Mouse (Mus musculus): ENCODE measurements around the gene Olfr1373. TPM values are rescaled to one million over a fixed set of nuclear protein-coding genes. Genes with fewer than 3 reads are reported as not detected.
"Not testable (repeated sequence)": the region's sequence is repeated elsewhere in the genome, so short reads cannot be mapped to it uniquely, and the experiment has no call there.

Gene Olfr1373
- not detected in 2 replicates for polyA plus RNA-seq (2012; rRNA removed)

DNA sequence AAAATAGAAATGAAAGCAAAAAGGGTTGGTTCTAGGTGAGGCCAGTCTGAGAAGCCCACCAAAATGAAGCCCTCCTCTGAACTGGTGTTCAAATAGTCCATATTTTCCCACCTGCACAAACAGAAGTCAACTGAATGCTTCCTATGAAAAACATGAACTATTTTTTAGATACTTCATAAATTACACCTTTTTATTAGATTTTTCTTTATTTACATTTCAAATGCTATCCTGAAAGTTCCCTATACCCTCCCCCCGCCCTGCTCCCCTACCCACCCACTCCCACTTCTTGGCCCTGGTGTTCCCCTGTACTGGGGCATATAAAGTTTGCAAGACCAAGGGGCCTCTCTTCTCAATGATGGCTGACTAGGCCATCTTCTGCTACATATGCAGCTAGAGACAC, at the start of gene Olfr1373:
TSS of gene Olfr1373 (minus strand) at position 101 of the 400 bp plus-strand sequence.
- 81% methylated on average over 1 of the region's 1 CpGs for WGBS

DNA sequence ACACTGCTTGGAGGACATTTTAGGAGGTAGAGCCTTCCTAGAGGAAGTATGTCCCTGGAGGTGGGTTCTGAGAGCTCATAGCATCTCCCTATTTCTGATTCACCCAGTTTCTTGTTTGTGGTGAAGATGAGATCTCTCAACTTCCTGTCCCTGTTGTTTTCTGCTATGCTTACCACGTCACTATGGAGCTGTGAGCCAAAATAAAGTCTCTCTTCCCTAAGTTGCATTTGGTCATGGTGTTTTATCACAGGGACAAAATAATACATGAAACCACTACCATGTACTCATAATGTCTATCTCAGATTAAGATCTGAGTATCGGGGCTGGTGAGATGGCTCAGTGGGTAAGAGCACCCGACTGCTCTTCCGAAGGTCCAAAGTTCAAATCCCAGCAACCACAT, 35.3 kb upstream of the Olfr1373 start:
- not testable (repeated sequence) for H3K4me1 ChIP-seq (ENCODE audit: control insufficient read depth, insufficient read depth, low read length); H3K4me3 ChIP-seq (ENCODE audit: insufficient read depth, low read depth, low read length); DNase-seq; H3K36me3 ChIP-seq (ENCODE audit: control insufficient read depth, insufficient read depth, low read length); H3K27me3 ChIP-seq (replicated peaks; ENCODE audit: control insufficient read depth, insufficient read depth, low read length); H3K27ac ChIP-seq (ENCODE audit: insufficient read depth, low read depth, low read length)
- WGBS, result 82% methylated on average over 4 of the region's 4 CpGs

More for the DNA sequence above, at the start of gene Olfr1373:
- H3K4me3 ChIP-seq (ENCODE audit: insufficient read depth, low read depth, low read length); H3K27ac ChIP-seq (ENCODE audit: insufficient read depth, low read depth, low read length); H3K36me3 ChIP-seq (ENCODE audit: control insufficient read depth, insufficient read depth, low read length); H3K4me1 ChIP-seq (ENCODE audit: control insufficient read depth, insufficient read depth, low read length); DNase-seq; H3K27me3 ChIP-seq (replicated peaks; ENCODE audit: control insufficient read depth, insufficient read depth, low read length): not testable (repeated sequence)

DNA sequence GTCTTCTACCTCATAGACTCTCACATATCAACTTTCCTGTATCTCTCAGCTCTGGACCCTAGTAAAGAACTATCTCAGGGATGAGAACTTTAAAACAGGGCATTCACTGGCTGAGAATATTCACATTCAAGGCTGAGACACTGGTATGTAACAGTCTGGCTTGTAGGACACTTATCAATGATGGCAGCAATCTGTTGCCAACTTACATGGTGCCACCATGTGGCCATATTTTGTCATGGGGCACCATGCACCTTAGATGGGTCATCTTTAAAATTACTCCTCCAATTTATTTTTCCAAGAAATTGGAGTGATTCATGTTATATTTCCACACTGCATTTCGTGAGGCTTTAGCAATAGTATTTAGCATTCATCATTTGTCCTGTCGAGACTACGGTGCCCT, 34.6 kb upstream of the Olfr1373 start:
- not testable (repeated sequence) for H3K4me3 ChIP-seq (ENCODE audit: insufficient read depth, low read depth, low read length); H3K4me1 ChIP-seq (ENCODE audit: control insufficient read depth, insufficient read depth, low read length); H3K36me3 ChIP-seq (ENCODE audit: control insufficient read depth, insufficient read depth, low read length); H3K27ac ChIP-seq (ENCODE audit: insufficient read depth, low read depth, low read length); H3K27me3 ChIP-seq (replicated peaks; ENCODE audit: control insufficient read depth, insufficient read depth, low read length)
- 78% methylated on average over 2 of the region's 3 CpGs for WGBS
- DNase-seq, result peak; percentile 13

DNA sequence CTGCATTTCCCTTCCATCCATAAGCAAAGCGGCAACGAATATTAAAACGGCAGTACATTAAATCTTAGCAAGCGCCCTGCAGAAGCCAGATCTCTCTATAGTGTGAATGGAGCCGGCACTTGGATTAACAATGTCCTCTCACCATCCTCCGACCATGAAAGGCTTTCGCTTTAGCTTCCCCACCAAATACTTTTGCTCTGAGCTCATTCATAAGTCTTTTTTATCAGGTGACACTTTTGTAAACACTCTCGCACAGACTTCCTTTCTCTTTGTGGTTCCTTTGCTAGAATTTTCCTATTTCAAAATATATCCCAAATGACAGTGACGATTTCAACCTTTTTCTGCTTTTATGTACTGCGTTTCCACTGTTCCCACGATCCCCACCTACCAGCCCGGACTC, 23.1 kb upstream of the Olfr1373 start:
- DNase-seq, result no peak
- no peaks in the 10 kb centered on the region for H3K36me3 ChIP-seq (ENCODE audit: control insufficient read depth, insufficient read depth, low read length)
- no peaks in the 10 kb centered on the region for H3K4me1 ChIP-seq (ENCODE audit: control insufficient read depth, insufficient read depth, low read length)
- WGBS, result 16% methylated on average over 12 of the region's 12 CpGs
- H3K4me3 ChIP-seq (ENCODE audit: insufficient read depth, low read depth, low read length), result peak overlapping the region; percentile 62
- TF ChIP-seq POLR2A (IDR thresholded peaks at IDR 0.05; ENCODE audit: low read depth, low read length) (no peak), CTCF (conservative IDR thresholded peaks at IDR 0.05; ENCODE audit: insufficient read depth, insufficient read length, low read depth, low read length) (no peak)
- peaks cover 5% of the 10 kb centered on the region; the same call in 1 of the 2 replicates for H3K27me3 ChIP-seq (replicated peaks; ENCODE audit: control insufficient read depth, insufficient read depth, low read length)
- H3K27ac ChIP-seq (ENCODE audit: insufficient read depth, low read depth, low read length), result no peak overlapping the region

DNA sequence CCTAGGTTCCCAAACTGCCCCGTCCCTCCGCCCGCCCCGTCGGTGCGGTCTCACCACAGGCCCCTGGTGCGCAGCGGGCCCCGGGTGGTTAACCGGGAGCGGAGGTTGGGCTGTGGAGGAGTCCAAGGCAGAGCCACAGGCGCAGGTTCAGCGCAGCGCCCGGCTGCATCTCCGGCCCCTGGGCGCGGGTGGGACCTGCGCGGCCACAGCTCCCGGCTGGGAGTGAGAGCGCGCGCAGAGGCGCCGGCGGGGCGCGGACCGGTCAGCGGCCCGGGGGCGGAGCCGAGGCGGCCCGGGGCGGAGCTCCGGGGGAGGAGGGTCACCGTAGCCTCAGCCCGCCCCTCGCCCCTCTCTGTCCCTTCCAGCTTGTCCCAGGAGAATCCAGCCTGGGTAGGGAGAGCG, 22.6 kb upstream of the Olfr1373 start:
- H3K4me1 ChIP-seq (ENCODE audit: control insufficient read depth, insufficient read depth, low read length); H3K27ac ChIP-seq (ENCODE audit: insufficient read depth, low read depth, low read length); H3K36me3 ChIP-seq (ENCODE audit: control insufficient read depth, insufficient read depth, low read length); H3K27me3 ChIP-seq (replicated peaks; ENCODE audit: control insufficient read depth, insufficient read depth, low read length): not testable (repeated sequence)
- 1% methylated on average over 38 of the region's 42 CpGs for WGBS
- H3K4me3 ChIP-seq (ENCODE audit: insufficient read depth, low read depth, low read length), result peak overlapping the region; percentile 62
- peak; percentile 24 for DNase-seq

DNA sequence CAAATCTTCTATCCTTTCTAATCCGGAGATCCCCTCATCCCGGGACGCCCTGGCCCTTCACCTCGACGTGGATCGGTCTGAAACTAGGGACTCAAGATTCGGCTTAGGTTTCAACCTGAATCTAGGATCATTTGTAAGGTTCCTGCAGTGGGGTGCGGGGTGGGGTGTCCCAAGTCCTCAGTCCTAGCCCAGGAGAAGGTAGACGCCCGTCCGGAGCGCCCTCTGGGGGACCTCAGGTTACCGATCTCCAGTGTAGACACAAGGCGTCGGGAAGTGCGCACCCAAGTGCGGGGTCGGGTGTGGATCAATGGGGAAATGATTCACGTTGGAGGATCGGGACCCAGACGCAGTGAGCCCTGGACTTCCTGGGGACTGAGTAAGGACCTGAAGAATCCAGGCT, 21.8 kb upstream of the Olfr1373 start:
- 1% methylated on average over 21 of the region's 21 CpGs for WGBS
- Histone ChIP-seq H3K36me3 (ENCODE audit: control insufficient read depth, insufficient read depth, low read length) (no peaks in the 10 kb centered on the region), H3K4me3 (ENCODE audit: insufficient read depth, low read depth, low read length) (no peak overlapping the region), H3K27ac (ENCODE audit: insufficient read depth, low read depth, low read length) (no peak overlapping the region), H3K27me3 (replicated peaks; ENCODE audit: control insufficient read depth, insufficient read depth, low read length) (peaks cover 5% of the 10 kb centered on the region; the same call in 1 of the 2 replicates), H3K4me1 (ENCODE audit: control insufficient read depth, insufficient read depth, low read length) (no peaks in the 10 kb centered on the region)
- TF ChIP-seq CTCF (conservative IDR thresholded peaks at IDR 0.05; ENCODE audit: insufficient read depth, insufficient read length, low read depth, low read length) (no peak), POLR2A (IDR thresholded peaks at IDR 0.05; ENCODE audit: low read depth, low read length) (no peak)
- peak; percentile 48 for DNase-seq

DNA sequence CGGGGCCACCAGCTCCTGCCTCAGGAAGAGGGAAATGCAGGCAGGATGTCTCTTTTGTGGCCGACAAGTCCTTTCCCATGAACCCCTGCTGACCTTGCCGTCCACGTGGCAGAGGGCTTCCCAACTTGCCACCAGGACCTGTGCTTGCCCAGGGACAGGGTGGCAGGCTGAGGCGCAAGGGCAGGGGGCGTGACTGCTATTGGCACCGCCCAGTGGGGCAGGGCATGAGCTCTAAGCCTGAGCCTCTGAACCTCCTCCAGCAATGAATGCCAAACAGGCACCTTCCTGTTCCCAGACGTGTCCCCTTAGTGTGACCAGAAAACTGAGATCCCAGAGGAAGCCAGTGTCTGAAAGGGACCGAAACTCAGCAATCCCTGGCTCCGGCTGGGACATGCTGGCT, 18.6 kb upstream of the Olfr1373 start:
- Histone ChIP-seq H3K4me1 (ENCODE audit: control insufficient read depth, insufficient read depth, low read length) (no peaks in the 10 kb centered on the region), H3K27ac (ENCODE audit: insufficient read depth, low read depth, low read length) (no peak overlapping the region), H3K4me3 (ENCODE audit: insufficient read depth, low read depth, low read length) (no peak overlapping the region), H3K27me3 (replicated peaks; ENCODE audit: control insufficient read depth, insufficient read depth, low read length) (peaks cover 5% of the 10 kb centered on the region; the same call in 1 of the 2 replicates), H3K36me3 (ENCODE audit: control insufficient read depth, insufficient read depth, low read length) (no peaks in the 10 kb centered on the region)
- TF ChIP-seq CTCF (conservative IDR thresholded peaks at IDR 0.05; ENCODE audit: insufficient read depth, insufficient read length, low read depth, low read length), result no peak
- TF ChIP-seq POLR2A (IDR thresholded peaks at IDR 0.05; ENCODE audit: low read depth, low read length), result no peak
- peak; percentile 77 for DNase-seq
- WGBS, result 38% methylated on average over 10 of the region's 10 CpGs

DNA sequence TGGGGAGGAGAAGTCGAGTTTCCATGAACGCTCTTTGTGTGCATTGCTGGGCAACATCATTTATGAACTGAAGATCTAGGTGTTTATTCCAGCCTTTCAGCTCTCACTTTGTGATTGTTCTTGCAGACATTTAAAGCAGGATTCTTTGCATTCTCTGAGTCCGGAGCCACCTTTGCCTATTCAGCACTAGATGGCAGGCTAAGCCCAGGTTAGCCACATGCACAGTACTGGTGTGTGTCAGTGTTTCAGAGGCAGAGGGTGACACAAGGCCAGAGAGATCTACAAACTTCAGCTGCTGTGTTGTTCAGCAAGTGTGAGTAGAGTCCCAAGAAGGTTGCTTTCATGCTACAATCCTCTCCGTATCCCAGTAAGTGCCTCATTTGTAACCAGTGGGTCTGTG, 1.7 kb downstream of the Olfr1373 start:
- H3K36me3 ChIP-seq (ENCODE audit: control insufficient read depth, insufficient read depth, low read length); H3K4me1 ChIP-seq (ENCODE audit: control insufficient read depth, insufficient read depth, low read length); H3K27me3 ChIP-seq (replicated peaks; ENCODE audit: control insufficient read depth, insufficient read depth, low read length); H3K27ac ChIP-seq (ENCODE audit: insufficient read depth, low read depth, low read length); H3K4me3 ChIP-seq (ENCODE audit: insufficient read depth, low read depth, low read length): not testable (repeated sequence)
- DNase-seq, result peak; percentile 71
- TF ChIP-seq CTCF (conservative IDR thresholded peaks at IDR 0.05; ENCODE audit: insufficient read depth, insufficient read length, low read depth, low read length), result peak; percentile 72
- WGBS, result 29% methylated on average over 4 of the region's 4 CpGs
